Mouse (Mus musculus): Measurements from ENCODE around the gene Pkd1l3.
A peak's percentile ranks its signal among the peaks of the same experiment; 100 is the strongest.

Pkd1l3 gene

GRCm38 (mm10) chr8:109704565-109705319 lies 90.4 kb downstream of the Pkd1l3 start:
- no peak for DNase-seq (ENCODE audit: low read depth)

GRCm38 (mm10) chr8:109705320-109706075 lies 91.2 kb downstream of the Pkd1l3 start, which contains the start of gene Zfp821:
Gene Zfp821 (plus strand): TSS chr8:109705546.
- peak; percentile 90 for DNase-seq (ENCODE audit: low read depth)

- DNase-seq (ENCODE audit: low read depth), result no peak
Measured at GRCm38 (mm10) chr8:109706076-109706873, 92.0 kb downstream of the Pkd1l3 start.

DNA sequence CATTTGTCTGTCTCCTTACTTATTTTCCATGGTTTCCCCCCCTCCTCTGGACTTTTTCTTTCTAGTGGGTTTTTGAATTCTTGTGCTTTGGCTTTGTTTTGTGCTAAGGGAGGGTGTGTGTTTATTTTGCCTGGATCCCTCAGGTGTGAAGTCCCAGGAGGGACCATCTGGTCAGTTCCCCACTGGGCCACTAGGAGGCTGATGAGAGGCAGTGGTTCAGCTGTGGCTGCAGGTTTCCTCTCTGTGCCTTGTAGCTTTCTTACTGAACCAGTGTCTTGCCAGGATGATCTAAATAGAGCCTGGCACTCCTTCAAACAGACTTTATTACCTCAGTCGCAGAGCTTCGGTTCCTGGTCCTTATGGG lies 92.5 kb downstream of the Pkd1l3 start:
- no peak for DNase-seq (ENCODE audit: low read depth)

- no peak for DNase-seq (ENCODE audit: low read depth)
Measured at GRCm38 (mm10) chr8:109707921-109708320, 93.6 kb downstream of the Pkd1l3 start.

- no peak for DNase-seq (ENCODE audit: low read depth)
Measured at GRCm38 (mm10) chr8:109712521-109712920, 98.2 kb downstream of the Pkd1l3 start.

DNA sequence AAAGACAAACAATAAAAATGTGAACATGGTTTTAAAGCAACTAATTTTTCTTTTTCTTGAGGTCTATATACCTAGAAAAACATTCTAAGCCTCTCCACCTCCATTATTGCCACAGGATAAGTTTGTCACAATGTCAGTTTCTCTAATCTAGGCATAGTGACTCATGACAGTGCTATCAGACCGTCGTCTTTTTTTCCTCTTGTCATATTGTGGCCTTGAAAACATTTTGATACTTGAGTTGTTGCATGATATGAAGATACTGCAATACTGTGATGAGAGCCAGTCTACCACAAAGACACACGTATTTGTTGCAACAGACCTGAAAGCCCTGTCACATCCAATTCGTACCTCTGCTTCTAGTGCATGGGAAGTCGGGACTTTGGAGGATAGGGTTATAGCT lies 100.6 kb downstream of the Pkd1l3 start:
- no peak for DNase-seq (ENCODE audit: low read depth)
